Mouse (Mus musculus): Measurements from ENCODE around the gene Lrmp.
A peak's percentile ranks its signal among the peaks of the same experiment; 100 is the strongest.
"Not testable (repeated sequence)": the region's sequence is repeated elsewhere in the genome, so short reads cannot be mapped to it uniquely, and the experiment has no call there.

The Lrmp gene

GRCm38 (mm10) chr6:145115476-145116097 is at the start of gene Lrmp:
Gene Lrmp (plus strand): TSS chr6:145115653.
- DNase-seq (ENCODE audit: low read depth, low spot score) = no peak

- DNase-seq (ENCODE audit: low read depth, low spot score) = no peak
Measured at GRCm38 (mm10) chr6:145066416-145066815, 49.0 kb upstream of the Lrmp start.

GRCm38 (mm10) chr6:145067679-145068078 is 47.8 kb upstream of the Lrmp start:
- DNase-seq (ENCODE audit: low read depth, low spot score) = no peak

GRCm38 (mm10) chr6:145069397-145069796 is 46.1 kb upstream of the Lrmp start:
- no peak for DNase-seq (ENCODE audit: low read depth, low spot score)

- no peak for DNase-seq (ENCODE audit: low read depth, low spot score)
Measured at GRCm38 (mm10) chr6:145069921-145070320, 45.5 kb upstream of the Lrmp start.

GRCm38 (mm10) chr6:145074461-145074860 is 41.0 kb upstream of the Lrmp start:
- no peak for DNase-seq (ENCODE audit: low read depth, low spot score)

GRCm38 (mm10) chr6:145075088-145075547 is 40.3 kb upstream of the Lrmp start:
- DNase-seq (ENCODE audit: low read depth, low spot score) = no peak

- no peak for DNase-seq (ENCODE audit: low read depth, low spot score)
Measured at GRCm38 (mm10) chr6:145075548-145076224, 39.8 kb upstream of the Lrmp start, which contains the start of gene Bcat1. Gene Bcat1 (minus strand): TSS chr6:145076184.

- no peak for DNase-seq (ENCODE audit: low read depth, low spot score)
Measured at GRCm38 (mm10) chr6:145076286-145076685, 39.2 kb upstream of the Lrmp start.

GRCm38 (mm10) chr6:145079087-145079759 is 36.2 kb upstream of the Lrmp start:
- DNase-seq (ENCODE audit: low read depth, low spot score) = no peak

- DNase-seq (ENCODE audit: low read depth, low spot score) = no peak
Measured at GRCm38 (mm10) chr6:145081721-145082120, 33.7 kb upstream of the Lrmp start.

- DNase-seq (ENCODE audit: low read depth, low spot score) = no peak
Measured at GRCm38 (mm10) chr6:145084343-145085117, 30.9 kb upstream of the Lrmp start.

- DNase-seq (ENCODE audit: low read depth, low spot score) = no peak
Measured at GRCm38 (mm10) chr6:145088451-145089113, 26.9 kb upstream of the Lrmp start.

- DNase-seq (ENCODE audit: low read depth, low spot score) = no peak
Measured at GRCm38 (mm10) chr6:145089373-145089772, 26.1 kb upstream of the Lrmp start.

- DNase-seq (ENCODE audit: low read depth, low spot score) = no peak
Measured at GRCm38 (mm10) chr6:145090201-145090863, 25.1 kb upstream of the Lrmp start.

GRCm38 (mm10) chr6:145090928-145091327 is 24.5 kb upstream of the Lrmp start:
- DNase-seq (ENCODE audit: low read depth, low spot score) = no peak

GRCm38 (mm10) chr6:145091998-145092397 is 23.5 kb upstream of the Lrmp start:
- no peak for DNase-seq (ENCODE audit: low read depth, low spot score)

GRCm38 (mm10) chr6:145093038-145093622 is 22.3 kb upstream of the Lrmp start:
- DNase-seq (ENCODE audit: low read depth, low spot score) = not testable (repeated sequence)

GRCm38 (mm10) chr6:145094431-145094830 is 21.0 kb upstream of the Lrmp start:
- peak; percentile 78 for DNase-seq (ENCODE audit: low read depth, low spot score)

GRCm38 (mm10) chr6:145100923-145101322 is 14.5 kb upstream of the Lrmp start:
- no peak for DNase-seq (ENCODE audit: low read depth, low spot score)
